Mouse (Mus musculus): Measurements from ENCODE around the gene Qdpr. TPM values are rescaled to one million over a fixed set of nuclear protein-coding genes. Genes with fewer than 3 reads are reported as not detected.

Qdpr gene
- polyA plus RNA-seq, 1 experiment = 49.1 TPM

DNA sequence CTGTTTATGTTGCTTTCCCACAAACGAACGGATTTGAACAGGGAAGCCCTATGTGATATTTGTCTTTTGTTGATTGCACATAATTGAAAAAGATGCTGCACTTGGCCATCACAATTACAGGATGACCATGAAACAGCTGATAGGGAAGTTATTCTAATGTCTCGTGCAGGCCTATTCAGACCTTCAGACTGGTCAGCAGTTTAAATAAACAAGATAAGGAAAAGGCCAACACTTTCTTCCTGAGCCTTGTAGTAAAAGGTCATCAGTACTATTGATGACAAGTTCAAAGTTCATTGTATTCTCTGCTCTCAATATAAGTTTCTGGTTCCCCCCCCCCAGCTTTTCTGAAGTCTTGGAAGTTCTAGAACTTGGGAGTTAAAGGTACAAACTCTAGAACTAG is 32.6 kb upstream of the Qdpr start:
- H3K4me3 ChIP-seq (ENCODE audit: insufficient read depth, poor library complexity, severe bottlenecking) = no peak overlapping the region
- H3K36me3 ChIP-seq (ENCODE audit: control insufficient read depth, insufficient read depth) = no peaks in the 10 kb centered on the region
- no peaks in the 10 kb centered on the region for H3K79me3 ChIP-seq (ENCODE audit: low read depth)
- H3K27me3 ChIP-seq (ENCODE audit: control insufficient read depth, insufficient read depth, insufficient read length) = no peaks in the 10 kb centered on the region
- H3ac ChIP-seq (ENCODE audit: control insufficient read depth, insufficient read length, low read depth) = no peak overlapping the region
- no peaks in the 10 kb centered on the region for H3K79me2 ChIP-seq (ENCODE audit: control insufficient read depth, insufficient read depth)
- no peak for TF ChIP-seq MAX (IDR thresholded peaks at IDR 0.05)
- TF ChIP-seq FOSL1 (IDR thresholded peaks at IDR 0.05; ENCODE audit: insufficient read depth, low read length, poor library complexity, severe bottlenecking) = no peak
- no peak for TF ChIP-seq CEBPB (IDR thresholded peaks at IDR 0.05; ENCODE audit: low read depth)
- no peak for TF ChIP-seq MYOD1 (IDR thresholded peaks at IDR 0.05; ENCODE audit: control insufficient read depth, insufficient read length, low read depth)
- no peak for TF ChIP-seq MYOG (IDR thresholded peaks at IDR 0.05; ENCODE audit: control insufficient read depth, extremely low read depth, insufficient read length)
- no peak for TF ChIP-seq USF1 (IDR thresholded peaks at IDR 0.05; ENCODE audit: low read depth)
- no peak for TF ChIP-seq CTCF (IDR thresholded peaks at IDR 0.05; ENCODE audit: control insufficient read depth, insufficient read depth, insufficient read length)

DNA sequence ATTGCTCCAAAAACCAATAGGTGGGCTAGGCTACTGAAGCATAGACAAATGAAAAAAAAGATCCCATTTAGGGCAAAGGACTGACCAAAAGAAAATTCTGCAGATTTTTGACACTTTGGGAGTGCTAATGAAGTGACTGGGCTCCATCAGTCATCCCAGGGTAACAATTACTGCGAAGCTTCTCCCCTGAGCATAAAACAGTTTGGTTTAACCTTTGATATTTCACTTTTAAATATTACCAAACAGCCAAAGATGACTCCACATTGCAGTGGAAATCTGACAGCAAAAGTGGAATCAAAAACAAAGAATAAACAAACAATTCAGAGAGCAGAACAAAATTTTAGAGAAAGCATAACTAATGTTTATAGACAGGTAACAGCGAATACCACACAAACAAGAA is 31.1 kb upstream of the Qdpr start:
- Histone ChIP-seq H3K79me2 (ENCODE audit: control insufficient read depth, insufficient read depth) (no peaks in the 10 kb centered on the region), H3K36me3 (ENCODE audit: control insufficient read depth, insufficient read depth) (no peaks in the 10 kb centered on the region), H3K4me3 (ENCODE audit: insufficient read depth, poor library complexity, severe bottlenecking) (no peak overlapping the region), H3K27me3 (ENCODE audit: control insufficient read depth, insufficient read depth, insufficient read length) (no peaks in the 10 kb centered on the region), H3K79me3 (ENCODE audit: low read depth) (no peaks in the 10 kb centered on the region), H3ac (ENCODE audit: control insufficient read depth, insufficient read length, low read depth) (no peak overlapping the region)
- TF ChIP-seq CEBPB (IDR thresholded peaks at IDR 0.05; ENCODE audit: low read depth) (no peak), MAX (IDR thresholded peaks at IDR 0.05) (no peak), MYOD1 (IDR thresholded peaks at IDR 0.05; ENCODE audit: control insufficient read depth, insufficient read length, low read depth) (no peak), FOSL1 (IDR thresholded peaks at IDR 0.05; ENCODE audit: insufficient read depth, low read length, poor library complexity, severe bottlenecking) (no peak), USF1 (IDR thresholded peaks at IDR 0.05; ENCODE audit: low read depth) (no peak), MYOG (IDR thresholded peaks at IDR 0.05; ENCODE audit: control insufficient read depth, extremely low read depth, insufficient read length) (no peak), CTCF (IDR thresholded peaks at IDR 0.05; ENCODE audit: control insufficient read depth, insufficient read depth, insufficient read length) (no peak)

DNA sequence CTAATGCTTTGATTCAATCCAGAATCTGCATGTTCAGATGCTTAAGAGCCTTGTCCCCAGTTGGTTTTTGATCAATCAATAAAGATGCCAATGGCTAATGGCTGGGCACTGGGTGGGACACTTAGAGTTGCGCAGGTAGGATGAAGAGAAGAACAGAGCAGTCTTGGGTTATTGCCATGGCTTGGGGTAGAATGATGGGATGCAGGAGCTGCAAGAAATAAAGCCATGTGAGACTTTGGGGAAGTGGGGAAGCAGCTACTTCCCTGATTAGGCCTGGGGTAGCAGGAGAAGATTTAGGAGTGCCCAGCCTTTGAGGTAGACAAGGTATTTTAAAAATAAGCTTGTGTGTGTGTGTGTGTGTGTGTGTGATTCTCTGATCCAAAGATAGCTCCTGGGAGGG is 30.0 kb upstream of the Qdpr start:
- Histone ChIP-seq H3K27me3 (ENCODE audit: control insufficient read depth, insufficient read depth, insufficient read length) (no peaks in the 10 kb centered on the region), H3K36me3 (ENCODE audit: control insufficient read depth, insufficient read depth) (no peaks in the 10 kb centered on the region), H3K4me3 (ENCODE audit: insufficient read depth, poor library complexity, severe bottlenecking) (no peak overlapping the region), H3K79me2 (ENCODE audit: control insufficient read depth, insufficient read depth) (no peaks in the 10 kb centered on the region), H3ac (ENCODE audit: control insufficient read depth, insufficient read length, low read depth) (no peak overlapping the region), H3K79me3 (ENCODE audit: low read depth) (no peaks in the 10 kb centered on the region)
- no peak for TF ChIP-seq MYOG (IDR thresholded peaks at IDR 0.05; ENCODE audit: control insufficient read depth, extremely low read depth, insufficient read length)
- TF ChIP-seq CTCF (IDR thresholded peaks at IDR 0.05; ENCODE audit: control insufficient read depth, insufficient read depth, insufficient read length) = no peak
- TF ChIP-seq CEBPB (IDR thresholded peaks at IDR 0.05; ENCODE audit: low read depth) = no peak
- no peak for TF ChIP-seq USF1 (IDR thresholded peaks at IDR 0.05; ENCODE audit: low read depth)
- no peak for TF ChIP-seq MYOD1 (IDR thresholded peaks at IDR 0.05; ENCODE audit: control insufficient read depth, insufficient read length, low read depth)
- TF ChIP-seq MAX (IDR thresholded peaks at IDR 0.05) = no peak
- no peak for TF ChIP-seq FOSL1 (IDR thresholded peaks at IDR 0.05; ENCODE audit: insufficient read depth, low read length, poor library complexity, severe bottlenecking)

DNA sequence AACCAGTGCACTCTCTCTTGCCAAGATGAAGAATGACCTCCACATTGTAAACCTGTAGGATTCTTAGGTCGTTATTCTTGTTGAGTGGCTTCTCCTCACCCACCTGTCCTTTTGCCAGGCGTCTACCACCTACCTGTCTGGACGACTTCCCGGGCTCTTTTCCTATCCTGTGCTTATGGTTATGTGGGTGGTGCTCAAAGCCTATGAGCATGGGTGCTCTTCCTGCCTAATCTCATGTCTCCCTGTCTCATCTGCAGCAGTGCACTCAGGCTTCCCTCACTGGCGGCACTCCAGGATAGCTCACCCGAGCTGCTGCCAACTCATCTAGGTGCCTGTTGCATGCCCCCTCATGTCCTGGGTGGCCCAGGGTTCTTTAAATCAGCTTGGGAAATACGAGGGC is 27.6 kb upstream of the Qdpr start:
- TF ChIP-seq FOSL1 (IDR thresholded peaks at IDR 0.05; ENCODE audit: insufficient read depth, low read length, poor library complexity, severe bottlenecking) (no peak), USF1 (IDR thresholded peaks at IDR 0.05; ENCODE audit: low read depth) (no peak), CTCF (IDR thresholded peaks at IDR 0.05; ENCODE audit: control insufficient read depth, insufficient read depth, insufficient read length) (no peak), MAX (IDR thresholded peaks at IDR 0.05) (no peak), CEBPB (IDR thresholded peaks at IDR 0.05; ENCODE audit: low read depth) (no peak), MYOD1 (IDR thresholded peaks at IDR 0.05; ENCODE audit: control insufficient read depth, insufficient read length, low read depth) (no peak), MYOG (IDR thresholded peaks at IDR 0.05; ENCODE audit: control insufficient read depth, extremely low read depth, insufficient read length) (no peak)
- Histone ChIP-seq H3K4me3 (ENCODE audit: insufficient read depth, poor library complexity, severe bottlenecking) (no peak overlapping the region), H3K36me3 (ENCODE audit: control insufficient read depth, insufficient read depth) (no peaks in the 10 kb centered on the region), H3K27me3 (ENCODE audit: control insufficient read depth, insufficient read depth, insufficient read length) (no peaks in the 10 kb centered on the region), H3K79me2 (ENCODE audit: control insufficient read depth, insufficient read depth) (no peaks in the 10 kb centered on the region), H3ac (ENCODE audit: control insufficient read depth, insufficient read length, low read depth) (no peak overlapping the region), H3K79me3 (ENCODE audit: low read depth) (no peaks in the 10 kb centered on the region)

DNA sequence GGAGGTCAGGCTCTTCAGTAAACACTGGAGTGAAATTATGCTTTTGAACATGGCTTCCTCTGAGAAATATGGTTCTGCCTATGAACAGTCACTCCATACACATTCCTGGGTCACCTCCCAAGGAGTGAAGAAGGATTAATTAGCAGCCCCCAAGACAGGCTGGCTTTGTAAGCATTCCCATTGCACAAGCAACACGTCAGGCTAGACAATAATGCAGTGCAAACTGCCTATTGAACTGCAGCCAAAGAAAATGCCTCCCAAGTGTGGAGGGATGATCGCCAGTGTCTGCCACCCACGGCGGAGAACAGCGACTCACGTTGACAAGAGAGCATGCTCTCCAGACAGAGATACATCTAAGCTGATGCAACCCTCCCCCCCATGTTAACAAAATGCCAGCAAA is 26.3 kb upstream of the Qdpr start:
- Histone ChIP-seq H3K36me3 (ENCODE audit: control insufficient read depth, insufficient read depth) (no peaks in the 10 kb centered on the region), H3K4me3 (ENCODE audit: insufficient read depth, poor library complexity, severe bottlenecking) (no peak overlapping the region), H3K79me3 (ENCODE audit: low read depth) (no peaks in the 10 kb centered on the region), H3K79me2 (ENCODE audit: control insufficient read depth, insufficient read depth) (no peaks in the 10 kb centered on the region), H3K27me3 (ENCODE audit: control insufficient read depth, insufficient read depth, insufficient read length) (no peaks in the 10 kb centered on the region), H3ac (ENCODE audit: control insufficient read depth, insufficient read length, low read depth) (no peak overlapping the region)
- TF ChIP-seq FOSL1 (IDR thresholded peaks at IDR 0.05; ENCODE audit: insufficient read depth, low read length, poor library complexity, severe bottlenecking) = no peak
- no peak for TF ChIP-seq USF1 (IDR thresholded peaks at IDR 0.05; ENCODE audit: low read depth)
- no peak for TF ChIP-seq CEBPB (IDR thresholded peaks at IDR 0.05; ENCODE audit: low read depth)
- TF ChIP-seq MAX (IDR thresholded peaks at IDR 0.05) = no peak
- TF ChIP-seq CTCF (IDR thresholded peaks at IDR 0.05; ENCODE audit: control insufficient read depth, insufficient read depth, insufficient read length) = no peak
- TF ChIP-seq MYOG (IDR thresholded peaks at IDR 0.05; ENCODE audit: control insufficient read depth, extremely low read depth, insufficient read length) = no peak
- no peak for TF ChIP-seq MYOD1 (IDR thresholded peaks at IDR 0.05; ENCODE audit: control insufficient read depth, insufficient read length, low read depth)

DNA sequence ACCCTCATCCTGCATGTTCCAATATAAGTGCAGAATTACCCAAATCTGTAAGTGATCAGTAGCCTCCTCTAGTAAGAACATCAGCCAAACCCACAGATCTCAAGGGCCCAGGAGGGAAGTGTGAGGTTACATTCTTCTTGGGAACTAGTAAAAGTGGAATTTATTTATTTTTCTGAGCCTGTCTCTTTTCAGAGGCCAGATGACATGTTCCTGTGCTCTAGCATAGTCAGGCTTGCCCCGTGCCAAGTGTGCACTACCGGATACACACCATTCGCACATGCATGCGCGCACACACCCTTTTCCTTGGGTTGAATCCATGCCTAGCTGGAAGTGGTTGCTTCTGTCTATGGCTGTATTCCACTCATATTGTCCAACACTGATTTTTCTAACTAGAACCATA is 25.7 kb upstream of the Qdpr start:
- no peaks in the 10 kb centered on the region for H3K79me3 ChIP-seq (ENCODE audit: low read depth)
- H3K4me3 ChIP-seq (ENCODE audit: insufficient read depth, poor library complexity, severe bottlenecking) = no peak overlapping the region
- H3K79me2 ChIP-seq (ENCODE audit: control insufficient read depth, insufficient read depth) = no peaks in the 10 kb centered on the region
- H3ac ChIP-seq (ENCODE audit: control insufficient read depth, insufficient read length, low read depth) = no peak overlapping the region
- no peaks in the 10 kb centered on the region for H3K27me3 ChIP-seq (ENCODE audit: control insufficient read depth, insufficient read depth, insufficient read length)
- H3K36me3 ChIP-seq (ENCODE audit: control insufficient read depth, insufficient read depth) = no peaks in the 10 kb centered on the region
- no peak for TF ChIP-seq MAX (IDR thresholded peaks at IDR 0.05)
